Mouse (Mus musculus) erythroid progenitor cell, adult 5-6 weeks (primary cell): ENCODE data around the gene Gen1. TPM values are rescaled to one million over a fixed set of nuclear protein-coding genes. Genes with fewer than 3 reads are reported as not detected.

ENCODE experiments used
- ATAC-seq: replicated peaks from 2 replicates; pipeline ENCODE4 v1.8.0; 2016; ENCODE audit warnings: moderate number of reproducible peaks, mild to moderate bottlenecking, moderate TSS enrichment, inconsistent platforms; ENCODE audit not compliant: poor library complexity, low FRiP score, severe bottlenecking
- total RNA-seq, 2 experiments: library from RNA; stranded (forward) in 1 of 2; stranded (reverse) in 1 of 2; fragments of 150-400 nt in 1 of 2; fragments of 186-747, 209-891 nt in 1 of 2; gene quantifications; 2 replicates each; pipeline versions ENCODE4 v1.2.3 to v1.2.4; 2015 to 2017; ENCODE audit warnings: low replicate concordance in 2 of 2

Gen1 gene
- total RNA-seq, 2 experiments from 2014 or later: 117 to 214 TPM

- ATAC-seq: no peak
Observed at GRCm38 (mm10) chr12:11196830-11197229, 68.8 kb downstream of the Gen1 start.

DNA sequence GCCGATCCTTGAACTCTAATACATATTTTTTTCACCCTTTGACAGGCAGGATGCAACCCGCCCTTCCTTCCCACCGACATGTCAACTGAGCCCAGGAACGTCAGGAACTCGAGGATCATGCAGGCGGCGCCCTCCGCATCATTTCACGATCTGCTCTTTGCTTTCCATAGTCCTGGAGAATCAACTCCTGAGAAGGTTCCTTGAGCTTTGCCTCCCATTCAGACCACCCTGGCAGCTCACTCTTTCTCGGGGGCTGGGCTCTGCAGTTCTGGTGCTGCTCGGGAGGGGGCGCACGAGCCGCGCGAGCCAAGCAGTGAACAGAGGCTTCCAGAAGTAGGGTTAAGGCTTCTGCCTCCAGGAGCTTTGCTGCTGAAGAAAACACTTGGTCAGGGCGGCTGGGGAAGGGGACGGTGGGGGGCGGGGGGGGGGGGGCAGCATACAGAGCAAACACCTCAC is 69.4 kb downstream of the Gen1 start:
- ATAC-seq: no peak

DNA sequence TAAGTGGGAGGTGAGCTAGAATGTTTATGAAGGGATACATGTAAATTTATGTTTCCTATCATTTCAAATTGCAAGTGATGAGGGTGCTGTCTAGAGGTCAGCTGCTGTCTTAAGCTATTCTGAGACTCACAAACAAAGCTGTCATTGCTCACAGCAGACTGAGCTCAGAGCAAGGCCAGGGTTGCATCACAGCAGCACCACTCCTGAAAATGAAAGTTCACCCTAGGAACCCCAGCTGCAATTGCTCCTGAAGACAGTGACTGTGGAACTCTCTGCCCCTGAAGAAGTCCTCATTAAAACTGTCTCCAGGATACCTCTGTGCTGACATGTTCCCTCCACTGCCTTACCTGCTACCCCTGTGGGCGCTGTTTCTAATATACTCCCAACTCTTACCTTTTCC is 70.6 kb downstream of the Gen1 start:
- ATAC-seq: no peak

Other genes with a start within 250 kb of the Gen1 start
- not detected in 2 replicates for gene Kcns3, start 114.7 kb downstream of the Gen1 start, total RNA-seq (2015; ENCODE audit: low replicate concordance)
- gene Kcns3, start 114.7 kb downstream of the Gen1 start, total RNA-seq (2017; ENCODE audit: low replicate concordance): not detected in 2 replicates
- not detected in 2 replicates for gene Msgn1, start 56.8 kb downstream of the Gen1 start, total RNA-seq (2015; ENCODE audit: low replicate concordance)
- not detected in 2 replicates for gene Msgn1, start 56.8 kb downstream of the Gen1 start, total RNA-seq (2017; ENCODE audit: low replicate concordance)
- 161 and 174 TPM in 2 replicates for gene Smc6, start 85 bp upstream of the Gen1 start, total RNA-seq (2015; ENCODE audit: low replicate concordance)
- 209 and 324 TPM in 2 replicates for gene Smc6, start 85 bp upstream of the Gen1 start, total RNA-seq (2017; ENCODE audit: low replicate concordance)
- gene Vsnl1, start 170.8 kb upstream of the Gen1 start, total RNA-seq (2015; ENCODE audit: low replicate concordance): not detected in 2 replicates
- gene Vsnl1, start 170.8 kb upstream of the Gen1 start, total RNA-seq (2017; ENCODE audit: low replicate concordance): not detected in 2 replicates
- not detected in 2 replicates for gene Rad51ap2, start 190.3 kb upstream of the Gen1 start, total RNA-seq (2015; ENCODE audit: low replicate concordance)
- gene Rad51ap2, start 190.3 kb upstream of the Gen1 start, total RNA-seq (2017; ENCODE audit: low replicate concordance): not detected in 2 replicates